Mouse (Mus musculus) midbrain, embryonic 14.5 days (tissue): Measurements from ENCODE around the gene Acadsb. TPM values are rescaled to one million over a fixed set of nuclear protein-coding genes. Genes with fewer than 3 reads are reported as not detected.

ENCODE experiments used
- ATAC-seq: fragments of 200-750 bp; cut with Nextera tagmentation; 2 replicates; pipeline ENCODE4 v1.8.0; 2017; ENCODE audit warnings: moderate number of reproducible peaks, moderate library complexity; ENCODE audit not compliant: low FRiP score, low TSS enrichment
- DNase-seq: peaks from one replicate; pipeline ENCODE4 v3.0.0-alpha.2; 2015
- H3K27ac ChIP-seq: fragments of 300-500 bp; sonication (generic); replicated peaks from 2 replicates; pipeline ENCODE4 v1.5.1; 2014; ENCODE audit warnings: mild to moderate bottlenecking, low read depth, low read length, moderate library complexity
- H3K27me3 ChIP-seq: fragments of 300-500 bp; sonication (generic); 2 replicates; pipeline ENCODE4 v1.6.1; 2014; ENCODE audit warnings: low read length, control low read depth, mixed read lengths; ENCODE audit not compliant: control insufficient read depth, insufficient read depth
- H3K36me3 ChIP-seq: fragments of 300-500 bp; sonication (generic); 2 replicates; pipeline ENCODE4 v1.6.1; 2014; ENCODE audit warnings: low read length, control low read depth; ENCODE audit not compliant: control insufficient read depth, insufficient read depth
- H3K4me1 ChIP-seq: fragments of 300-500 bp; sonication (generic); 2 replicates; pipeline ENCODE4 v1.6.1; 2014; ENCODE audit warnings: mild to moderate bottlenecking, antibody characterized with exemption, low read length, control low read depth; ENCODE audit not compliant: control insufficient read depth, insufficient read depth
- H3K4me2 ChIP-seq: fragments of 300-500 bp; sonication (generic); 2 replicates; pipeline ENCODE4 v1.6.1; 2014; ENCODE audit warnings: mild to moderate bottlenecking, low read length, moderate library complexity
- H3K4me3 ChIP-seq: fragments of 300-500 bp; sonication (generic); replicated peaks from 2 replicates; pipeline ENCODE4 v1.5.1; 2014; ENCODE audit warnings: low read depth, low read length
- H3K9ac ChIP-seq: fragments of 300-500 bp; sonication (generic); replicated peaks from 2 replicates; pipeline ENCODE4 v1.6.1; 2014; ENCODE audit warnings: mild to moderate bottlenecking, low read length, moderate library complexity
- H3K9me3 ChIP-seq: fragments of 300-500 bp; sonication (generic); 2 replicates; pipeline ENCODE4 v1.6.1; 2016; ENCODE audit warnings: low read length, control low read depth, mixed read lengths; ENCODE audit not compliant: control insufficient read depth
- WGBS: fragments of 180-500 bp; shearing (Covaris S2); extraction: QIAGEN DNeasy Blood & Tissue Kit; methylation state at CpG from one replicate; pipeline ENCODE4 v1.1.7; 2014; 5-methylcytosine and 5-hydroxymethylcytosine counted together
- polyA plus RNA-seq: library from polyadenylated mRNA; unstranded; fragments of >200 nt; fragmentation: Nextera tagmentation; extraction: Ambion mirVana; gene quantifications from 2 replicates; pipeline ENCODE4 v1.2.1, GENCODE M21; 2014

The Acadsb gene
- polyA plus RNA-seq, 1 experiment from 2014 or later = 125 TPM

DNA sequence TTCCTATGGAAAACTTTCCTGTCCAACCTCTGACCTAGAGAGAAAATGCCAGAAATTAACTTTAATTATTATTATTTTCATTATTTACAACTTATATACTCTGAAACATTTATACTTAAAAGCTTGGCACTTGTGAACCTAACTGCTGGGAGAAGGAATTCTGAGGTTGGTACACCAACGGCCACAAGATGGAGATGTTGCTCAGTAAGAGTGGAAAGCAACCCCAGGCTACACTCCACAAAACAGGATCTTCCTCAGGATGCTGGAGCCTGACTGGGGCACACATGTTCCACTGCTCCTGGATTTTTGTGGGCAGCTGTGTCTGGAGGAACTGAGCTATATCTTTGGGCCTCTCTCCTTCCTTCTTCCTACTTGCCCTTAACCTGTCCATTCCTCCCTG lies 21.8 kb downstream of the Acadsb start:
- Histone ChIP-seq H3K27me3 (no peaks in the 10 kb centered on the region), H3K9ac (no peak overlapping the region), H3K27ac (no peak overlapping the region), H3K9me3 (0 out of 2 replicates have a peak, but pooled peaks cover 2% of the 10 kb centered on the region), H3K36me3 (peaks cover 63% of the 10 kb centered on the region), H3K4me3 (no peak overlapping the region), H3K4me2 (no peak overlapping the region), H3K4me1 (no peaks in the 10 kb centered on the region)
- ATAC-seq (no peak), DNase-seq (peak; percentile 84)
- WGBS = 17% methylated on average over 1 of the region's 1 CpGs

DNA sequence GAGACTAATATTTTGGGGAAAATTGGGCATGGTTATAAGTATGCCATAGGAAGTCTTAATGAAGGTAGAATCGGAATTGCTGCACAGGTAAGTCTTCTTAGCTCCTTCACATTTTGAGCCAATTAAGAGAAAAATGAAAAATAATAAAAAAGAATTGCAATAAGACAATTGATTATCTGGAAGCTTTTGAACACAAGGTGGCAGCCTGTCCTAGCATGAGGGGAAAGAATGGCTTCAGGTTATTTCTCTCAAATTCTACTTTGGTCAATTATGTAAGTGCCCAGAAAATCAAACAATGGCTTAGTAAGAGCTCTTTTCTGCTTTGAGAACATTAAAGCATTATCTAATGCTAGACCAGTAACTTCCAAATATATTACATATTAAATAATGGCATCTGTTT lies 23.9 kb downstream of the Acadsb start:
- Histone ChIP-seq H3K27me3 (no peaks in the 10 kb centered on the region), H3K36me3 (peaks cover 48% of the 10 kb centered on the region), H3K4me3 (no peak overlapping the region), H3K9me3 (0 out of 2 replicates have a peak, but pooled peaks cover 2% of the 10 kb centered on the region), H3K4me1 (no peaks in the 10 kb centered on the region), H3K27ac (no peak overlapping the region), H3K9ac (no peak overlapping the region), H3K4me2 (no peak overlapping the region)
- peak; percentile 31 for DNase-seq
- ATAC-seq = no peak
- WGBS = 84% methylated on average over 1 of the region's 1 CpGs

DNA sequence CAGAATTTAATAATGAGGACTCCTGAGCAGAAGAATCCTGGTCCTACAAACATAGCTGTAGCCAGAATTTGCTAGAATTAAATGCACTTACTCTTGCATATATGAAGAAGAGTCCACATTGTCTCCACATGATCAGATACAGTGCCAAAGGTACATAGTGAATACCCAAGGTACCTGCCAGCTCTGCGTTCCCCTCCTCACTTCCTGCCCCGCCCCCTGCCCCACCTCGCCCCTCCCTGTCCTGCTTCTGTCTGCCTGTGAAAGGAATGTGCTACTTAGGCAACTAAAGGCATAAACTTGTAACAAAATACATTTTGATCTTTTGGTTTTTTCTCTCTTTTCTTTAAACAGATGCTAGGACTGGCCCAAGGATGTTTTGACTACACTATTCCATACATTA lies 26.6 kb downstream of the Acadsb start:
- 78% methylated on average over 3 of the region's 3 CpGs for WGBS
- no peaks in the 10 kb centered on the region for H3K9me3 ChIP-seq

DNA sequence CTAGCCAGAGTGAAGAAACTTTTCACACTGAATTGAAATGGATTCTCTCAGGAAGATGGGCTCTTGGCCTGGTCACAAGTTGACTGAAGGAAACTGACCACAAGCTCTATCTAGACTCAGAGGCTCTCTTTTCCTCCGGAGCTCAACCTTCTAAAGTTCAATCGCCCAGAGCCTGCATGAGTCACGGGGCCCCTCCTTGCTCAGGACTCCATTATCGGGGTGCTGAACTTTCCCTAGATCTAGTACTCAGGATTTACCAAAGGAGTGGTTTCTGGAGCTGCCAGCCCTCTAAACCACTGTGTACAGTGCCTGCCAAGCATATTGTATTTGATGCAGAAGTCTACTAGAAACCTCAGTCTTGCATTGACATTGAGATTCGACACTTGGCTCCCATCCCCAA lies 46.3 kb downstream of the Acadsb start:
- Histone ChIP-seq H3K9ac (no peak overlapping the region), H3K27me3 (no peaks in the 10 kb centered on the region), H3K4me1 (no peaks in the 10 kb centered on the region), H3K27ac (no peak overlapping the region), H3K4me2 (no peak overlapping the region), H3K4me3 (no peak overlapping the region), H3K9me3 (no peaks in the 10 kb centered on the region), H3K36me3 (no peaks in the 10 kb centered on the region)
- DNase-seq (no peak), ATAC-seq (no peak)
- WGBS = 90% methylated on average over 5 of the region's 5 CpGs

More for the DNA sequence above, 26.6 kb downstream of the Acadsb start:
- no peak overlapping the region for H3K9ac ChIP-seq
- no peaks in the 10 kb centered on the region for H3K27me3 ChIP-seq
- H3K4me2 ChIP-seq = no peak overlapping the region
- H3K36me3 ChIP-seq = peaks cover 33% of the 10 kb centered on the region; the same call in 1 of the 2 replicates
- no peaks in the 10 kb centered on the region for H3K4me1 ChIP-seq
- H3K27ac ChIP-seq = no peak overlapping the region
- ATAC-seq = no peak
- no peak for DNase-seq
- H3K4me3 ChIP-seq = no peak overlapping the region

DNA sequence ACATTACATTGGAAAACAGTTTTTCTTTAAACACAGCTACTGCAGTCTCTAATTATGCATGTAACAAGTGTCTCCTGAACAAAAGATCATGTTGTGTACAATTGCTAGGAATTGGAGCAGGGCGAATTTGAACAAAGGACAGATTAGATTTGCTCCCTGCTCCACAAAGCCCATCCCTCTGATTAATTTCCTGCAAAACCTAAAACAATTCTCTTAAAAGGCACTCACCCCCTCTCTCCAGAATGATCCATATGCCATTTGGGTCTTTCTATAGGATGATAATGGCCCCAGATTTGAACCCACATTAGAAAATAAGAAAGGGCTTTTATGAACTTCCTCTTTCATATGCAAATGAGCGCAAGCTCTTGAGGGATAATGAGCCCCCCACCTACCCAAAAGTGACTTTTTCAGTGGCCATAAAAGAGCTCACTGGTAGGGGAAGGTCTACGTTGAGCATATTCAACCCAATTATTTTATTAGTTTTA lies 54.8 kb downstream of the Acadsb start:
- no peak overlapping the region for H3K9ac ChIP-seq
- no peaks in the 10 kb centered on the region for H3K27me3 ChIP-seq
- ATAC-seq = peak; percentile 37; the same call in 1 of the 2 replicates
- no peak overlapping the region for H3K4me2 ChIP-seq
- 7% methylated on average over 3 of the region's 3 CpGs for WGBS
- DNase-seq = peak; percentile 47
- H3K4me1 ChIP-seq = peaks cover 8% of the 10 kb centered on the region; the same call in 1 of the 2 replicates
- H3K9me3 ChIP-seq = no peaks in the 10 kb centered on the region
- no peak overlapping the region for H3K27ac ChIP-seq
- H3K4me3 ChIP-seq = no peak overlapping the region
- no peaks in the 10 kb centered on the region for H3K36me3 ChIP-seq

DNA sequence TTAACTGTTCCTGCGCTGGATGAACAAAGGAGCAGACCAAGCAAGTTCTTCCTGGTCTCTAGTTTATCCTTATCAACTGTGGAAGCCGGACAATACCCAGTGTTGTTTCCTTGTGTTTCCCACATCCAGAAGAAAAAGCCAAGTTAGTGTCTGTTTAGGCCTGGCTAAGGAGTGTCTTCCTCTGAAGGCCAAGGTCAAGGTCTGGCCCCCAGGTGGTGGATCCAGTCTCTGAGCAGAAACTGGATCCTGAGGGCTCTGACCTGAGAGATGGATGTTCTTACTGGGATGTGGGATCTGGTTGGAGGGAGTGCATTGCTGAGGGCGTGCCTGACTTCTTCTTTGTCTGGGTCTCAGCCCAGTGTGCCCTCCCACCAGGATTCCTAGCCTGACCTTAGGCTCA lies 55.3 kb downstream of the Acadsb start:
- Histone ChIP-seq H3K27me3 (no peaks in the 10 kb centered on the region), H3K9me3 (no peaks in the 10 kb centered on the region), H3K27ac (no peak overlapping the region), H3K4me3 (no peak overlapping the region), H3K9ac (no peak overlapping the region), H3K4me2 (no peak overlapping the region), H3K36me3 (no peaks in the 10 kb centered on the region), H3K4me1 (peaks cover 8% of the 10 kb centered on the region; the same call in 1 of the 2 replicates)
- WGBS = 24% methylated on average over 3 of the region's 3 CpGs
- ATAC-seq = no peak
- DNase-seq = no peak

DNA sequence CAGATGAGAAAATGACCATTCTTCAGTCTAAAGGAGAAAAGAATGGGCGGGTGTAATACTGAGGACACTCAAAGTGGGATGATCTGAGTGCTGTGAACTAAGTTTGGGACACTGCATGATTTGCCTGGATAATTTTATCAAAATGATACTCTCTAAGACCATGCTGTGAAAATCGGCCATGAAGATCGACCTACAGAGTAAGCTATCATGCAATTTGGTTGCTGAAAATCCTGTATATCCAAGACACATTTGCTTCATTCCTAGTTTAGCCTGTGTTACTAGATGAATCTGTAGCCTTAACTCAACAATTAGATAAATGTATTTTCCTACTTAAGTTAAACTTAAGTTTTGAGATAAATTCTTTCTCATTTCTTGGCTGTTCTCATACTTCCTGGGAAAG lies 56.9 kb downstream of the Acadsb start:
- Histone ChIP-seq H3K27ac (no peak overlapping the region), H3K9me3 (no peaks in the 10 kb centered on the region), H3K4me1 (peaks cover 8% of the 10 kb centered on the region; the same call in 1 of the 2 replicates), H3K4me3 (no peak overlapping the region), H3K36me3 (no peaks in the 10 kb centered on the region), H3K4me2 (no peak overlapping the region), H3K9ac (no peak overlapping the region), H3K27me3 (no peaks in the 10 kb centered on the region)
- WGBS = 93% methylated on average over 3 of the region's 3 CpGs
- ATAC-seq = no peak
- DNase-seq = no peak

DNA sequence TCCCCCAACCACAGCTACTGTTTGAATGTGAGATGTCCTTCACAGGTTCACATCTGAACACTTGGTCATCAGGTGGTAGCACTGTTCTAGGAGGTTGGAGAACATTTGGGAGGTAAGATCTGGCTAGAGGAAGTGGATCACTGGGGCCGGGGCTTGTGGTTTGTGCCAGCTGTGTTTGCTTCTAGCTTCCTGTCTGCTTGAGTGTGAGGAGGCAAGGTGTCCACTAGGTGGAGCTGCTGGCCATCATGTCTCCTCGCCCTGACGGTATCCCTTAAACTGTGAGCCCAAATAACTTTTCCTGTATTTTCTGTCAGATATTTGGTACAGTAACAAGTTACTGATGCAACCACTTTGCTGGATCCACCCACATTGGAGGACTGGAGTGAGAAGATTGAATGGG lies 59.1 kb downstream of the Acadsb start:
- H3K9ac ChIP-seq = no peak overlapping the region
- DNase-seq = no peak
- no peaks in the 10 kb centered on the region for H3K36me3 ChIP-seq
- H3K9me3 ChIP-seq = no peaks in the 10 kb centered on the region
- H3K4me3 ChIP-seq = no peak overlapping the region
- 76% methylated on average over 3 of the region's 3 CpGs for WGBS
- H3K27me3 ChIP-seq = no peaks in the 10 kb centered on the region
- peaks cover 5% of the 10 kb centered on the region; the same call in 1 of the 2 replicates for H3K4me1 ChIP-seq
- no peak overlapping the region for H3K27ac ChIP-seq
- H3K4me2 ChIP-seq = no peak overlapping the region
- ATAC-seq = no peak

DNA sequence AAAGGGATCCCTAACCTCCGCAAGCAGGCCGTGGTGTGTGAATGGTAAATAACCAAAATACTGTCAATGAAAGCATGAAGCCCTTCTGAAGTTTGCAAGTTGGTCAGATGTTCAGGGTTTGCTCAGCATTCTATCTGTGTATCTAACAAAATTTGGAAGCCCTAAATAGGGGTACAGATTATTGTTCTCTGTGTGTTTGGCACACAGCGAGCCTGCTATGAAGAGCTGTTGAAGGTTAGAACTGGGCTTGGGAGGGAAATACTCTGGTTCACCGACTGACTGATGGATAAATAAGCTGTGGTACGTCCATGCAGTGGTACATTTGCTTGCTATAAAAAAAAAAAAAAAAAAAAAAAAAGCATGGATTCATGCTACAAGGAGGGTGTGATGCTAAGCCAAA lies 61.1 kb downstream of the Acadsb start:
- no peak overlapping the region for H3K4me3 ChIP-seq
- no peak for DNase-seq
- ATAC-seq = no peak
- no peaks in the 10 kb centered on the region for H3K4me1 ChIP-seq
- no peaks in the 10 kb centered on the region for H3K36me3 ChIP-seq
- 89% methylated on average over 5 of the region's 5 CpGs for WGBS
- H3K27me3 ChIP-seq = no peaks in the 10 kb centered on the region
- H3K4me2 ChIP-seq = no peak overlapping the region
- no peak overlapping the region for H3K27ac ChIP-seq
- no peak overlapping the region for H3K9ac ChIP-seq
- no peaks in the 10 kb centered on the region for H3K9me3 ChIP-seq
